Mouse (Mus musculus) CD8-positive naive resting alpha-beta T cell, adult 2 months (primary cell): Measurements from ENCODE around the gene Yju2.
A peak's percentile ranks its signal among the peaks of the same experiment; 100 is the strongest.
"Not testable (repeated sequence)": the region's sequence is repeated elsewhere in the genome, so short reads cannot be mapped to it uniquely, and the experiment has no call there.

Experiments used
- DNase-seq, 2 experiments: peaks; one replicate each; pipeline ENCODE4 v3.0.0; 2022; ENCODE audit warnings: low read depth in 2 of 2, low spot score in 2 of 2

Yju2 gene

GRCm38 (mm10) chr17:55958918-55959728, at the start of gene Yju2:
Gene Yju2 (plus strand): TSS chr17:55959099.
- DNase-seq, result peak; percentile 88 to 91

GRCm38 (mm10) chr17:55931553-55932502, 27.1 kb upstream of the Yju2 start:
- peak; percentile 12 to 51 for DNase-seq

GRCm38 (mm10) chr17:55932635-55933034, 26.3 kb upstream of the Yju2 start:
- no peak for DNase-seq

GRCm38 (mm10) chr17:55933191-55933590, 25.7 kb upstream of the Yju2 start:
- no peak for DNase-seq

GRCm38 (mm10) chr17:55944387-55944865, 14.5 kb upstream of the Yju2 start:
- not testable (repeated sequence) for DNase-seq

- peak; percentile 77 to 79 for DNase-seq
These were observed 13.8 kb upstream of the Yju2 start for GRCm38 (mm10) chr17:55944866-55945682.

- no peak for DNase-seq
These were observed 13.2 kb upstream of the Yju2 start for GRCm38 (mm10) chr17:55945696-55946095.

DNA sequence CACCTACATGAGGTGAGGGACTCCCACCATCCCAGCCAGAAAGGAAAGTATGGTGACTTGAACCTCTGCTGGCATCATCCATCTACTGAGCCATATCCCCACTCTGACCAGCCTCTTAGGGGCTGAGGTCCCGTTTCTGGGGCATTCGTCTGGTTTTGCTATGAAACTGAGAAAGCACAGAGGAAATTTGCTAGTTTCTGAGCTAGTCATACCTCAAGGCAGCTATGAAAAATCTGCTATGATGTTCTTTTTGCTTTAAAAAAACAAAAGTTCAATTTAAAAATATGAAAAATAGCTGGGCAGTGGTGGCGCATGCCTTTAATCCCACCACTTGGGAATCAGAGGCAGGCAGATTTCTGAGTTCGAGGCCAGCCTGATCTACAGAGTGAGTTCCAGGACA, 10.3 kb upstream of the Yju2 start:
- DNase-seq, result no peak

GRCm38 (mm10) chr17:55949400-55949799, 9.5 kb upstream of the Yju2 start, which contains the start of gene Zfp119b:
Gene Zfp119b (minus strand): TSS chr17:55949500.
- DNase-seq, result no peak

DNA sequence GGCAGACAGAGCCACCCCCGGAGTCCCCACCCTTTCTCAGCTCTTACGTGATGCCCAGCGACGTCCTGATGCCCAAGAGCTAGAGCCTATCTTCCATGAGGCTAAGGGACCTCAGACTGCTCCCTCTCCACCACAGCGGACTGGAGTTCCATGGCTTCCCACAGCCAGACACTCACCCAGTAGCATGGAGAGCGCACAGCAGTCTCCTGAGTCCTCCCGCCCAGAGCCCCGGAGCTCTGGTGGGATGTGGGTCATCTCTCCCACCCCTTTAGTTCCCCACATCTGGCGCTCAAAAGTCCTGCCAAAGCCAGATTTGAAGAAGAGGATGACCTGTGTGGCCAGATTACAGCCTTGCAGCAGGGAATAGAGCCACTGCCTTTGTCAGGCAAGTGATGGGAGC, 8.3 kb upstream of the Yju2 start:
- DNase-seq, result no peak

DNA sequence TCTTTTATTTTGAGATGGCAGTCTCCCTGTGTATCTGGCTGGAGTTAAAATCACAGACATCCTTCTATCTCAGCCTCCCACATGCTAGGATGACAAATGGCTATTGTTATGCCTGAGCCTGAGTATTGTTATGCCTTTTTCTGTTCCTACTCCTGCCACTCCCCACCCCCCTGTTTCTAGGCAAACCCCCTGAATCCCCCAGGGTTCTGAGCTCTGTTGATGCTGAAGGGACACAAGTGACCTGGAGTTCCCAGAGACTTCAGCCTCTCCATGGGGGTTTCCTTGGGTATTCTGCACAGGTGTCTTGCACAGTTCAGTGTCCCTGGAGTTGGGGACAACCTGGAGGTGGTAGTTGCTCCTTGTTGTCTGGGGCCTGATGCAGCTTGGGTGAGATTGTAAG, 6.9 kb upstream of the Yju2 start:
- DNase-seq, result no peak

DNA sequence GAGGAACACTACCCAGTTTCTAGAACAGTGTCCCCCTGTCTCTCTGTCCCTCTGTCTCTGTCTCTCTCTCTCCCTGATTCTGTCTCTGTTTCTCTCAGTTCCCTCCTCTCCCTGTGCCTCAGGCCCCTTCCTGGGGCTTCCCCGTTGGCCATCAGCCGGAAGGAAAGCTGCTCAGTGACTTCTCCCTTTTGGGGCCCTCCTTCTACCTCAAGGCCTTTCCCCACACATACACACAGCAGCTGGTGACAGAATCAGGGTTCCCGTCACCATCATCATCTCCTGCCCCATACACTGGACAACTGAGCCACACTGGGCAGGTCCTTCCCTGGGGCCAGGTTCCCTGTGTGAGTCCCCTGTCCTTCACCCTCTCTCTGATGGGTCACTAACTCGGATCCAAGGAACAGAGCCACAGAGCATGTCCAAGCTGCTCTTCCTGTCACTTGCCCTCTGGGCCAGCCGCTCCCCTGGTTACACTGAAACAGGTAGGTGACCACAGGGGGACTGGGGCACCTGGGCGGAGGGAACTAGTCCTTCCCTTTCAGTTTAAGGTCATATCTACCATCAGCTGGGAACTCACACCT, 6.4 kb upstream of the Yju2 start, which contains the start of gene Ebi3:
Ebi3 (plus strand) TSS at position 194 of the 581 bp plus-strand sequence.
- DNase-seq, result no peak

DNA sequence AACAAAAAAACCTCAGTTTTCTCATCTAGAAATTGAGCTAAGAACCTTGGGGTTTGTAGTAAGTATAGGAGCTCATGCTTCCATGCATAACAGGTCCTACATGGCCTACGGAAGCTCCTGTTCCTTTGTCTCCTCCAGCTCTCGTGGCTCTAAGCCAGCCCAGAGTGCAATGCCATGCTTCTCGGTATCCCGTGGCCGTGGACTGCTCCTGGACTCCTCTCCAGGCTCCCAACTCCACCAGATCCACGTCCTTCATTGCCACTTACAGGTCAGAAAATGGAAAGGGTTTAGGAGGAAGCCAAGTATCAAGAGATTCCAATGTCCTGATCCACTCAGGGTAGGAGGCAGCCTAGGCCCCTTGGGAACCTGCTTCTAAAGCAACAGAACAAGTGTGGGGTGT, 5.1 kb upstream of the Yju2 start:
- no peak for DNase-seq

DNA sequence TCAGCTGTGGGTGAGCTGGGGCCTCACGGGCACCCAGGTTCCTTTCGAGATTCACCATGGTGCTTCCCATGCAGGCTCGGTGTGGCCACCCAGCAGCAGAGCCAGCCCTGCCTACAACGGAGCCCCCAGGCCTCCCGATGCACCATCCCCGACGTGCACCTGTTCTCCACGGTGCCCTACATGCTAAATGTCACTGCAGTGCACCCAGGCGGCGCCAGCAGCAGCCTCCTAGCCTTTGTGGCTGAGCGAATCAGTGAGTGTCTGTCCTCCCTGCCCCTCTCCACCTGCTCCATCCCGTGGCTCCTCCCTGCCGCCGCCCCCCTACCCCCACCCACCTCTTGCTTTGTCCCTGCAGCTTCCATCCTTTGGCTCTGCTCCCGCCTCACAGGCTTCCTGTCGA, 4.7 kb upstream of the Yju2 start:
- no peak for DNase-seq

- DNase-seq, result no peak
These were observed 2.8 kb upstream of the Yju2 start for GRCm38 (mm10) chr17:55956129-55956528.

- DNase-seq, result no peak
These were observed 2.3 kb upstream of the Yju2 start for GRCm38 (mm10) chr17:55956591-55956990.

DNA sequence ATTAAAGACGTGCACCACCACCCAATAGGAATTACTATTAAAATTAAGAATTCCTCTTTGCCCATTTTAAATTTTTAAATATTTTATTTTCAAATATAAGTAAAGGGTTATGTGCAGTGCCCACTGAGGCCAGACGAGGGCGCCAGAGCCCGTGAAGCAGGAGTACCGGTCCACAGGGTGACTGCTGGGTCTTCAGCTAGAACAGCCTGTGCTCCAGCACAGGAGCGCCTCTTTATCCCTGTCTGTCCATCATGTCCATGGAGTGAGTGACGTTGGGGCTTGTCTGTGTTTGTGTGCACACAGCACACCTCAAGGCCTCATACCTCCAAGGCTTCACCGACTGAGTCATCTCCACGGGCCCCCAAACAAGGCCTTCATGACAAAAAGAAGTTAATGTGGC, 1.7 kb upstream of the Yju2 start:
- DNase-seq, result peak; percentile 54 to 74

- no peak for DNase-seq
These were observed 944 bp upstream of the Yju2 start for GRCm38 (mm10) chr17:55957726-55958583.

GRCm38 (mm10) chr17:55958584-55958886, 364 bp upstream of the Yju2 start:
- DNase-seq, result no peak
